ENCODE assay signal across 10 mouse cellular contexts in genomic region chr12:112810092-112810885, GRCm38 (mm10). TPM values are rescaled to one million over a fixed set of nuclear protein-coding genes. Genes with fewer than 3 reads are reported as not detected.
A peak's percentile ranks its signal among the peaks of the same experiment; 100 is the strongest.
DNase-seq lines count a peak whose midpoint lies in the region; ATAC-seq and TF ChIP-seq lines count a peak whose summit lies in the region.
"Had no signal": no experiment of that assay in that cellular context is flagged by ENCODE, and none has a peak within 500 bp of the region (broad histone marks: within the 10 kb centered on the region; RNA-seq: fewer than 3 reads in every experiment).

No protein-coding gene starts in this region.

- H3K4me3 ChIP-seq in heart, embryonic 14.5 days (ENCODE audit: control insufficient read depth in 1 of 2, insufficient read depth in 1 of 2, low read depth in 1 of 2, low read length in 2 of 2), result peak overlapping the region in 1 of 2 experiments; percentile 11; a peak in 1 of 4 replicates
- H3K4me3 ChIP-seq in neural tube, embryonic 12.5 days, result peak overlapping the region; percentile 62; the same call in 1 of the 2 replicates
- H3K4me3 ChIP-seq in limb, embryonic 14.5 days (replicated peaks; ENCODE audit: low read length), result no peak overlapping the region

- peak overlapping the region; percentile 73 for H3K9ac ChIP-seq in heart, embryonic 14.5 days (ENCODE audit: low read length)
- 0 out of 2 replicates have a peak overlapping the region, but pooled peaks have one; percentile 60 for H3K9ac ChIP-seq in neural tube, embryonic 12.5 days
- H3K9ac ChIP-seq in limb, embryonic 14.5 days (ENCODE audit: low read depth, low read length, severe bottlenecking), result peak overlapping the region; percentile 54; the same call in 1 of the 2 replicates

- no peak for ATAC-seq in heart, embryonic 14.5 days (ENCODE audit: insufficient number of reproducible peaks, insufficient read depth, low FRiP score, low read depth)
- ATAC-seq in neural tube, embryonic 12.5 days (ENCODE audit: low FRiP score, low read depth), result no peak
- ATAC-seq in limb, embryonic 14.5 days (ENCODE audit: low FRiP score, low read depth), result no peak
- no peak for ATAC-seq in inflammation-experienced regulatory T-cells, adult 6 months

- H3K4me2 ChIP-seq in heart, embryonic 14.5 days (ENCODE audit: low read length), result peak overlapping the region; percentile 98
- H3K4me2 ChIP-seq in neural tube, embryonic 12.5 days (replicated peaks), result peak overlapping the region; percentile 92
- H3K4me2 ChIP-seq in limb, embryonic 14.5 days (replicated peaks; ENCODE audit: low read depth, low read length, severe bottlenecking), result 0 out of 2 replicates have a peak overlapping the region, but pooled peaks have one; percentile 98

- no peaks in the 10 kb centered on the region for H3K9me3 ChIP-seq in heart, embryonic 14.5 days (ENCODE audit: control insufficient read depth, low read length)
- H3K9me3 ChIP-seq in neural tube, embryonic 12.5 days, result no peaks in the 10 kb centered on the region
- no peaks in the 10 kb centered on the region for H3K9me3 ChIP-seq in limb, embryonic 14.5 days (ENCODE audit: control insufficient read depth, low read length)

- no peak for TF ChIP-seq POLR2A in limb, embryonic 14.5 days (IDR thresholded peaks at IDR 0.05; ENCODE audit: borderline replicate concordance, extremely low read depth, insufficient read depth, insufficient read length)

- intact Hi-C loops in heart, postnatal 14 days (cut with DNase I), result loop anchor here (2.0 kb wide), 1 partner anchor 19 kb away; the partner anchor contains the start of gene Cdca4

- DNase-seq in heart, postnatal 14 days, result no peak
- no peak for DNase-seq in neural tube, embryonic 10.5 days (ENCODE audit: extremely low spot score, low spot score)
- no peak for DNase-seq in limb, embryonic 14.5 days (ENCODE audit: low spot score)
- DNase-seq in layer of hippocampus, adult 9-10 months (ENCODE audit: low spot score), result no peak
- no peak for DNase-seq in layer of hippocampus, adult 8-10 months (ENCODE audit: low spot score in 2 of 2)
- DNase-seq: cerebellum, adult 18-20 months had no signal

- H3K36me3 ChIP-seq in heart, embryonic 14.5 days (ENCODE audit: control insufficient read depth, insufficient read depth, low read length), result peaks cover 22% of the 10 kb centered on the region
- H3K36me3 ChIP-seq in neural tube, embryonic 12.5 days, result peaks cover 25% of the 10 kb centered on the region
- peaks cover 6% of the 10 kb centered on the region; the same call in 1 of the 2 replicates for H3K36me3 ChIP-seq in limb, embryonic 14.5 days (ENCODE audit: control insufficient read depth, insufficient read depth, low read length)

- no peaks in the 10 kb centered on the region; the same call in 1 of the 2 replicates for H3K27me3 ChIP-seq in heart, embryonic 14.5 days (ENCODE audit: control insufficient read depth, insufficient read depth, low read length)
- H3K27me3 ChIP-seq in neural tube, embryonic 12.5 days (replicated peaks), result peaks cover 2% of the 10 kb centered on the region; the same call in 1 of the 2 replicates
- no peaks in the 10 kb centered on the region for H3K27me3 ChIP-seq in limb, embryonic 14.5 days (ENCODE audit: control insufficient read depth, insufficient read depth, low read length)

- H3K27ac ChIP-seq in heart, embryonic 14.5 days (replicated peaks in 1 of 2; ENCODE audit: control insufficient read depth in 1 of 2, insufficient read depth in 1 of 2, low read depth in 2 of 2, low read length in 2 of 2), result peak overlapping the region in 1 of 2 experiments; percentile 63; a peak in 2 of 4 replicates
- H3K27ac ChIP-seq in neural tube, embryonic 12.5 days, result no peak overlapping the region
- H3K27ac ChIP-seq in limb, embryonic 14.5 days (replicated peaks; ENCODE audit: low read depth, low read length), result no peak overlapping the region

- H3K4me1 ChIP-seq in heart, embryonic 14.5 days (ENCODE audit: control insufficient read depth in 2 of 2, insufficient read depth in 2 of 2, low read length in 2 of 2), result peaks cover 30 to 39% of the 10 kb centered on the region in 2 experiments
- H3K4me1 ChIP-seq in neural tube, embryonic 12.5 days, result peaks cover 18% of the 10 kb centered on the region
- peaks cover 11% of the 10 kb centered on the region for H3K4me1 ChIP-seq in limb, embryonic 14.5 days (ENCODE audit: control insufficient read depth, insufficient read depth, low read length)

- WGBS in heart, embryonic 14.5 days, result 44% methylated on average over 19 of the region's 19 CpGs
- 66% methylated on average over 19 of the region's 19 CpGs for WGBS in neural tube, embryonic 12.5 days
- WGBS in limb, embryonic 14.5 days, result 65% methylated on average over 19 of the region's 19 CpGs

RNA-seq across cellular contexts. Expression of gene Clba1, which starts 1.6 kb away (rescaled TPM):
- 7.1 and 7.9 TPM in 2 replicates for polyA plus RNA-seq in heart, embryonic 14.5 days (2014; fragmentation: Nextera tagmentation; extraction: Ambion mirVana)
- total RNA-seq in heart, postnatal 14 days (2021), result 1 to 10 TPM; 1.9 to 2.2 TPM
- 16.5 and 18.6 TPM in 2 replicates for polyA plus RNA-seq in neural tube, embryonic 12.5 days (2016; fragmentation: Nextera tagmentation; extraction: Ambion mirVana)
- polyA plus RNA-seq in limb, embryonic 14.5 days (2012; rRNA removed), result 3.7 and 4.8 TPM in 2 replicates
- 5.7 and 6.2 TPM in 2 replicates for polyA plus RNA-seq in limb, embryonic 14.5 days (2014; fragmentation: Nextera tagmentation; extraction: Ambion mirVana)
- polyA plus RNA-seq in inflammation-experienced regulatory T-cells, adult 6 months (2017; shearing (Covaris generic)), result under 1 TPM in 2 of 3 experiments, not detected in 1; 0.33 to 0.50 TPM
- 10 to 100 TPM; 10.9 to 17.6 (median 14.0) TPM for total RNA-seq in layer of hippocampus, adult 8-10 months (2022)

RNA-seq across cellular contexts. Expression of gene Ahnak2, which starts 7.8 kb away (rescaled TPM):
- polyA plus RNA-seq in heart, embryonic 14.5 days (2014; fragmentation: Nextera tagmentation; extraction: Ambion mirVana), result 1.9 and 3.1 TPM in 2 replicates
- 10 to 100 TPM; 14.5 to 19.5 TPM for total RNA-seq in heart, postnatal 14 days (2021)
- polyA plus RNA-seq in neural tube, embryonic 12.5 days (2016; fragmentation: Nextera tagmentation; extraction: Ambion mirVana), result 0.93 and 1.2 TPM in 2 replicates
- 2.1 and 2.5 TPM in 2 replicates for polyA plus RNA-seq in limb, embryonic 14.5 days (2012; rRNA removed)
- 3.3 TPM in 2 replicates for polyA plus RNA-seq in limb, embryonic 14.5 days (2014; fragmentation: Nextera tagmentation; extraction: Ambion mirVana)
- not detected for polyA plus RNA-seq in inflammation-experienced regulatory T-cells, adult 6 months (2017; shearing (Covaris generic))
- 10 to 100 TPM in 2 of 4 experiments, 1 to 10 TPM in 2; 4.7 to 11.9 (median 8.2) TPM for total RNA-seq in layer of hippocampus, adult 8-10 months (2022)

RNA-seq across cellular contexts. Expression of gene Cdca4, which starts 18.9 kb away (rescaled TPM):
- polyA plus RNA-seq in heart, embryonic 14.5 days (2014; fragmentation: Nextera tagmentation; extraction: Ambion mirVana), result 40.4 and 42.0 TPM in 2 replicates
- 10 to 100 TPM in 1 of 2 experiments, 1 to 10 TPM in 1; 7.8 to 12.1 TPM for total RNA-seq in heart, postnatal 14 days (2021)
- 103 and 109 TPM in 2 replicates for polyA plus RNA-seq in neural tube, embryonic 12.5 days (2016; fragmentation: Nextera tagmentation; extraction: Ambion mirVana)
- 81.0 and 89.9 TPM in 2 replicates for polyA plus RNA-seq in limb, embryonic 14.5 days (2012; rRNA removed)
- polyA plus RNA-seq in limb, embryonic 14.5 days (2014; fragmentation: Nextera tagmentation; extraction: Ambion mirVana), result 113 and 126 TPM in 2 replicates
- polyA plus RNA-seq in inflammation-experienced regulatory T-cells, adult 6 months (2017; shearing (Covaris generic)), result 10 to 100 TPM; 67.6 to 86.3 (median 83.9) TPM
- total RNA-seq in layer of hippocampus, adult 8-10 months (2022), result 10 to 100 TPM; 10.1 to 12.0 (median 11.1) TPM

RNA-seq across cellular contexts. Expression of gene Pld4, which starts 49.8 kb away (rescaled TPM):
- 6.0 and 6.8 TPM in 2 replicates for polyA plus RNA-seq in heart, embryonic 14.5 days (2014; fragmentation: Nextera tagmentation; extraction: Ambion mirVana)
- 1 to 10 TPM; 6.3 to 8.0 TPM for total RNA-seq in heart, postnatal 14 days (2021)
- polyA plus RNA-seq in neural tube, embryonic 12.5 days (2016; fragmentation: Nextera tagmentation; extraction: Ambion mirVana), result 5.1 and 5.8 TPM in 2 replicates
- 15.7 and 16.9 TPM in 2 replicates for polyA plus RNA-seq in limb, embryonic 14.5 days (2012; rRNA removed)
- polyA plus RNA-seq in limb, embryonic 14.5 days (2014; fragmentation: Nextera tagmentation; extraction: Ambion mirVana), result 13.4 and 14.0 TPM in 2 replicates
- polyA plus RNA-seq in inflammation-experienced regulatory T-cells, adult 6 months (2017; shearing (Covaris generic)), result 1 to 10 TPM in 2 of 3 experiments, not detected in 1; 1.6 to 6.0 TPM
- total RNA-seq in layer of hippocampus, adult 8-10 months (2022), result 10 to 100 TPM in 2 of 4 experiments, 1 to 10 TPM in 2; 7.3 to 36.6 (median 21.0) TPM

RNA-seq across cellular contexts. Expression of gene Gpr132, which starts 57.7 kb away (rescaled TPM):
- 0.08 and 0.15 TPM in 2 replicates for polyA plus RNA-seq in heart, embryonic 14.5 days (2014; fragmentation: Nextera tagmentation; extraction: Ambion mirVana)
- 1 to 10 TPM in 1 of 2 experiments, under 1 TPM in 1; 0.22 to 2.0 TPM for total RNA-seq in heart, postnatal 14 days (2021)
- polyA plus RNA-seq in neural tube, embryonic 12.5 days (2016; fragmentation: Nextera tagmentation; extraction: Ambion mirVana), result not detected in 2 replicates
- 0.50 and 0.63 TPM in 2 replicates for polyA plus RNA-seq in limb, embryonic 14.5 days (2012; rRNA removed)
- 0.29 and 0.36 TPM in 2 replicates for polyA plus RNA-seq in limb, embryonic 14.5 days (2014; fragmentation: Nextera tagmentation; extraction: Ambion mirVana)
- polyA plus RNA-seq in inflammation-experienced regulatory T-cells, adult 6 months (2017; shearing (Covaris generic)), result 10 to 100 TPM; 71.4 to 79.0 (median 77.8) TPM
- total RNA-seq in layer of hippocampus, adult 8-10 months (2022), result not detected
- total RNA-seq: layer of hippocampus, postnatal 14 days had no signal
